Mouse (Mus musculus) lung, postnatal 10 days (tissue): Measurements from ENCODE around the gene Tsg101.
A peak's percentile ranks its signal among the peaks of the same experiment; 100 is the strongest.

Experiments
- DNase-seq: peaks from one replicate; pipeline ENCODE4 v3.0.0; 2021

Tsg101 gene

GRCm38 (mm10) chr7:46871988-46872387 is 47.8 kb downstream of the Tsg101 start:
- DNase-seq = no peak

DNA sequence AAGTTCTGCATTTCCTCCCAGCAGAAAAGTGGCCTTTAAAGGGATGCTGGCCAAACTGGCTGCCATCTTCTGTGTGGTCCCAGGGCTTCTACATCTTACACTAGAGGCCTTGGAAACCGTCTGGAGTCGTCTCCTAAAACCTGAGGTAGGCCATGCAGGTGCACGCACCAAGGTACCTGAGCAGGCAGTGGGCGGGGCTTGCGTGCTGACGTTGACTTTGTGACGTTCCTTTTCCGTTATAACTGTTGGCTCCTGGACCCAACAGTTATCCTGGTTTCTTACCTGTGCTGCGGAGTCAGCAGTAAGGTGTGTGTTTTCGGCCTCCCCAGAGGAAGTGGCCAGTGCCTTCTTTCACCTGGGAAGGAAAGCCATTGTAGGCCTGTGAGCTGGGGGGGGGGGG is 58.8 kb downstream of the Tsg101 start, which contains the start of gene Ldhc:
TSS of gene Ldhc (plus strand) at position 208 of the 400 bp plus-strand sequence.
- DNase-seq = no peak

DNA sequence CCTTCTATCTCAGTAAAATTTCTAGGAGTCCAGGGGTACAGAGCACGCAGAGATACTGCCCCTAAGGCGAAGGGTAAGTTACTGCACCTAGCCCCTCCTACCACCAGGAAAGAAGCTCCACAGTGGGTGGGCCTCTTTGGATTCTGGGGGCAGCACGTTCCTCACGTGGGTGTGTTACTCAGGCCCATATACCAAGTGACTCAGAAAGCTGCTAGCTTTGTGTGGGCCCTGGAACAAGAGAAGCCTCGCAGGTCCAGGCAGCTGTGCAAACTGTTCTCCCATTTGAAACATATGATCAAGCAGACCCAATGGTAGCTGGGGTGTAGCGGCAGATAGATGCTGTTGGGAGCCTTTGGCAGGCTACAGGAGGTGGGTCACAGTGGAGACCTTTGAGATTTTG is 60.7 kb downstream of the Tsg101 start:
- DNase-seq = no peak

DNA sequence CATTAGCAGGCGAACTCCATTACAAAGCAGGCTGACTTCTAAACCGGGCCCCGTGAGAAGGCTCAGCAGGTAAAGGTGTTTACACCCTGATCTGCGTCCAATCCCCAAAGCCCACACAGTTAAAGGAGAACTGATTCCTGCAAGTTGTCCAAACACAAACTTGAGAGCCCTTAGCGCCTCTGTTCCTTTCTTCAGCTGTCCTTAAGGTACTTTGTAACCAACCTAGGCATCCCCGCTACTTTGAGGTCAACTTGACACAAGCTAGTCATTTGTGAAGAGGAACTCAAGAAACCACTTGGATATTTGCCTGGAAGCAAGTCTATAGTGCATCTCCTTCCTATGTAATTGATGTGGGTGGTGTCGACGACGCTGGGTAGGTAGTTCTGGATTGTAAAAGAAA is 62.3 kb downstream of the Tsg101 start:
- DNase-seq = no peak

GRCm38 (mm10) chr7:46855866-46856560 is 63.8 kb downstream of the Tsg101 start:
- no peak for DNase-seq

- DNase-seq = no peak
These were observed 66.4 kb downstream of the Tsg101 start for GRCm38 (mm10) chr7:46853365-46853764.

DNA sequence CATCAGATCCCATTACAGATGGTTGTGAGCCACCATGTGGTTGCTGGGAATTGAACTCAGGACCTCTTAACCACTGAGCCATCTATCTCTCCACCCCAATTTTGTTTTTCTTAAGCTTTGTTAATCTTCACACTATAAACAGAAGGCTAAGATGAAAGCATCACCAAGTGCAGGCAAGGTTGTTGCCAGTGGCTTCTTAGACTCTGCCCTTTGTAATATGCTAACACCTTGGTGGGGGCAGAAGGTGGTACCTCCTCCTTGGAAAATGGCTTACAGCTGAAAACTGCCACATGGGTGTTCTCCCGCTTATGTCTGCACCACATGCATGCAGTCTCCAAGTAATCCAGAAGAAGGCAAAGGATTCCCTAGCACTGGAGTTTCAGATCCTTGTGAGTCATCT is 67.1 kb downstream of the Tsg101 start:
- no peak for DNase-seq

GRCm38 (mm10) chr7:46851026-46851425 is 68.7 kb downstream of the Tsg101 start:
- no peak for DNase-seq

- no peak for DNase-seq
These were observed 70.5 kb downstream of the Tsg101 start for GRCm38 (mm10) chr7:46849287-46849686.

- peak; percentile 72 for DNase-seq
These were observed 73.1 kb downstream of the Tsg101 start for GRCm38 (mm10) chr7:46846486-46847244.

DNA sequence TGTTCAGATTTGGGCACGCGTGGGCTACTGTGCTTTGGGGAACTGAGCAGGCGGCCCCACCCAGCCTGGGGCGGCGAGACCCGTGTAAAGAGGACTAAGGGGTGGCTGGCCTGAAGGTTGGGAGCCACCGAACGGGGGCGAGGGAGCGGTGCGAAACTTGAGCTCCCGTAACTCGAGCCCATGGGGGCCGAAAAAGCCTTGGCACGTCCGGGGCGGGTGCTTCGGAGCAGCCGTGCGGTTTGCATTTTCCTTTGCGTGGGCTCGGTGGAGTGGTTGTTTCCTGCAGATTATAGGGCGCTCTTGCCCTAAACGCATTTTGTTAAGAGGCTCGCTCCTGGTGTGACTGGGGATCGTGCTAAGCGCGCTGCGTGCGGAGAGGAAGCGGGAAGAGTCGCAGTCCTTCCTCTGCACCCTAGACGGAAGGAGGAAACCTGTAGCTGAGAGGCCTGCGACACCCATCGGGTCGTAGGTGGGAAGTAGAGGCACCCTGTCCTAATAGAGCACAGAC is 73.7 kb downstream of the Tsg101 start:
- no peak for DNase-seq

DNA sequence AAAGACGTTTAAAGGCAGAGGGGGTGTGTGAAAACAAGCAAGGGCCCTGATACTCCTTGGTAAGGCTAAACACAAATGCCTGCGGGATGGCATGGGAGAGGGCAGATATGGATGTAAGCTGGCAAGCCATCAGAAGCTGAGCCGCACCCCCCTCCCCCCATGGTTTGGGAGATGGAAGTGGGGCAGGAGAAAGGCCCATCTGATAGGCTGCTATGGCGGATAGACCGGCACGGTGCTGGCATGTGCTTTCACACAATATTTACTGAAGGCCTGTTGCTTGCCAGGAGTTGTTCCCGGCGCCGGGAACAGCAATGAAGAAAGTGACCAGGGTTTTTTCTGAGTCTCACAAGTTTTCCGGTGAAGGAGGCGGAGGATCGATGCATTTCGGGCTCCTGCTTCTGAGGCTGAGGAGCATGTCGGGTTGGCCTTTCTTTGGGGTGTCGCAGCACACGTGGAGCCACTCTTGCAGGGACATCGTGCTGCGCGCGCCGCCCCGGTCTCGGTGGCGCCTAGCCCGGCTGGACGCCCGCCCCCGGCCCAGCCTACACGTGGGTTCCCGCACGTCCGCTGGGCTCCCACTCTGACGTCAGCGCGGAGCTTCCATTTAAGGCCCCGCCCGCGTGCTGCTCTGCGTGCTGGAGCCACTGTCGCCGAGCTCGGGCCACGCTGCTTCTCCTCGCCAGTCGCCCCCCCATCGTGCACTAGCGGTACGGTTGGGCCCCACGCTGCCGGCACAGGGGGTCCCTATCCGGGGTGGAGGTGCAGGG is 74.4 kb downstream of the Tsg101 start:
- DNase-seq = peak; percentile 96

GRCm38 (mm10) chr7:46843576-46843975 is 76.2 kb downstream of the Tsg101 start:
- DNase-seq = no peak

- DNase-seq = peak; percentile 50
These were observed 77.5 kb downstream of the Tsg101 start for GRCm38 (mm10) chr7:46842278-46842677.

DNA sequence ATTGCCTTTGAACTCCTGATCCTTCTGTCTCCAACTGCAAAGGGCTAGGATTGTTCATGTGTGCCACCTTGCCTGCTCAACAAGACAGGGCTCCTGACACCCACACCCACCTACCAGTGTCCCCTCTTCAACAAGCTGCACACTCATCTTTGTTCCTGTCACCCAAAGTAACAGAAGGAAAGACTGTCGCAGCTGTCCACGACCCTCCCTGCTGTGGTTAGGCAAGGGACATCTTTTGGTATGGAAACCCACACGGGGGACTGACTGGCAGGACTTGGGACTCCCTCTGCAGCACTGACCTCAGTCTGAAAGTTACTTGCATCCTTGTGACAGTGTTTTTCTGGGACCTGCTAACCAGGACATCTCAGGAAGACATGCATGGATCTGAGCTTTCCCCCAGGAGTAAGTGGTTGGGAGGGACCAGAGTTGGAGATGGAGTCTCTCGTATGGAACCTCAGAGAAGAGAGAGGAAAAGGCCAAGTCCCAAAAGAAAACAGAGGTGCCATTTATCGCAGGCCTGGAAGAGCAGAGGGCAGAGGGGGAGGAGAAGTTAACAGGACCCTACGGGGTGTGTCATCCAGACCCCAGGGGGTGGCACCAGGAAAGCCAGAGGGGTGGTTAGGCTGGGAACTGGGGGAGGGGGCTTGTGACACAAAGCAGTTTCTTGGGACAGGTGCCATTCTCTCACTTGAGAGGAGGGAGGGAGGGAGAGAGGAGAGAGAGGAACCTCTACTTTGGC is 78.8 kb downstream of the Tsg101 start, which contains the start of gene Ldha:
TSS of gene Ldha (plus strand) at position 689 of the 739 bp plus-strand sequence.
- no peak for DNase-seq

GRCm38 (mm10) chr7:46840326-46840725 is 79.4 kb downstream of the Tsg101 start:
- DNase-seq = peak; percentile 78

- DNase-seq = no peak
These were observed 79.9 kb downstream of the Tsg101 start for GRCm38 (mm10) chr7:46839861-46840260.

GRCm38 (mm10) chr7:46839446-46839845 is 80.3 kb downstream of the Tsg101 start:
- peak; percentile 33 for DNase-seq
